Mouse (Mus musculus) adrenal gland, postnatal 36 days (tissue): ENCODE measurements around the gene Hnrnpa3. TPM values are rescaled to one million over a fixed set of nuclear protein-coding genes. Genes with fewer than 3 reads are reported as not detected.
A peak's percentile ranks its signal among the peaks of the same experiment; 100 is the strongest.
"Not testable (repeated sequence)": the region's sequence is repeated elsewhere in the genome, so short reads cannot be mapped to it uniquely, and the experiment has no call there.

ENCODE experiments used
- DNase-seq, 2 experiments: peaks; one replicate each; pipeline ENCODE4 v3.0.0; 2021; ENCODE audit warnings: mixed read lengths in 1 of 2
- total RNA-seq, 2 experiments: library from RNA; stranded (reverse); gene quantifications; 2 replicates each; pipeline ENCODE4 v1.2.3; 2021

Gene Hnrnpa3
- total RNA-seq, 2 experiments from 2014 or later = 389 to 435 TPM

DNA sequence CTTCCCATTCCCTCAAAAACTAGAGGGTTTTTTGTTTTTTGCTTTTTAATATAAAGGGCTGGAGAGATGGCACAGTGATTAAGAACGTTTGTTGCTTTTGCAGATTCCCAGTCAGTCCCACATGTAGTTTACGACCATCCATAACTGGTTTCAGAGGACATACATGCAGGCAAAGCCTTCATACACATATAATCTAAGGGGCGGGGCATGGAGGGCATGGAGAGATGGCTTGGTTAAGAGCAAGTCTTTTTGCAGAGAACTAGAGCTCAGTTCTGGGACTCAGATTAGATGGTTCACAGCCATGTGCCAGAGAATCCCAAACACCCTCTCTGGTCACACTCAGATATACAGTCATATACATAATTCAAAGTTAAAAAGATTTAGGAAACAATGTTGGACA is 13.5 kb downstream of the Hnrnpa3 start:
- DNase-seq = no peak

GRCm38 (mm10) chr2:75676567-75676966 is 17.5 kb downstream of the Hnrnpa3 start:
- no peak for DNase-seq

GRCm38 (mm10) chr2:75679947-75680346 is 20.9 kb downstream of the Hnrnpa3 start:
- DNase-seq = peak in 1 of 2 experiments; percentile 45

DNA sequence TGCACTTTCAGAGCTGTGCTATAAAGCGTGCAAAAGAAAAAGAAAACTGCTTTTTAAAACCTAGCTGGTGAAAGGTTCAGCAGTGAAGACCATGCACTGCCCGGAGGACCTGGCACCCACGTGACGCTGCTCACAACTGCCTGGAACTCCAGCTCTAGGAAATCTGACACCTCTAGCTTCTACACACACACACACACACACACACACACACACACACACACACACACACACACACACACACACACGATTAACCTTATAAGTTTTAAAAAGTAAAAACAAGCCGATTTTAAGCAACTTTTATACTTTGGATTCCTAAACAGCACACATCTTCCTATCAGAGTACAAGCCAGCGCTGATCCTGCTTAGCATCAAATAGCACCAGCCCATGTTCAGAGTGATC is 22.4 kb downstream of the Hnrnpa3 start:
- no peak for DNase-seq

- peak; percentile 53 to 55 for DNase-seq
Observed at GRCm38 (mm10) chr2:75682978-75683709, 24.1 kb downstream of the Hnrnpa3 start.

GRCm38 (mm10) chr2:75684526-75684925 is 25.5 kb downstream of the Hnrnpa3 start:
- DNase-seq = no peak

DNA sequence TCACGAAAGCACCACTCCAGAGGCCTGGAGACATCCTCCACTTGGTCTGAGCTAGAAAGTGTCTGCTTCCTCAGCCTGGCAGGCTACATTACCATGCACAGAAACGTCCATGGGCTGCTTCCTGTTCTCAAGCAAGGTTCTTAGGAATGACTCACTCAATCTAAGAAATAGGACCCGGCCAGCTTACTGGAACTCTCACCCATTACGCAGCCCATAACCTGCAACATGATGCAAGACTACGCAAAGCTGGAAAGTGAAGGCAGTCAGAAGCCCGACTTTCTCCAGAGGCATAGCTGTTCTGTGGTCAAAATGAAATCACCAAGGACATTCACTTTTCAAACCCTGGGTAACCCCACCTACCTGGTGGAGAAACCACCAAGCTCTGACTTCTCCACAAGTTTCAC is 26.4 kb downstream of the Hnrnpa3 start:
- peak; percentile 43 to 57 for DNase-seq

- DNase-seq = no peak
Observed at GRCm38 (mm10) chr2:75687040-75687749, 28.1 kb downstream of the Hnrnpa3 start.

DNA sequence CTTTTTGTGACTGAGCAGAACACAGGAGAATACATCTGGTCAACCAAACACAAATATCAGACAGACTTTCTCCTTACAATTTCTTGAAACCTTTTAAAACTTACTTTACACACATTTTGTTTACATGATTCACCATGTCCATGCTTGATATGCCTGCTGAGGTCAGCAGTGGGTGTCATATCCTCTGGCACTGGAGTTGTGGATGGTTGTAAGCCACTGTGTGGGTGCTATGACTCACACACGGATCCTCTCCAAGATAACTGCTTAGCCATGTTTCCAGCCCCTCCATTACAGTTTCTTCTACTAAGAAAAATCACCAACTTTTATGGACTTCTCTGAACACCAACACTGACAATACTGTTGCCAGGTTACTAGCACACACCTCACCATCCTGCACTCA is 29.8 kb downstream of the Hnrnpa3 start:
- DNase-seq = no peak

- DNase-seq = no peak
Observed at GRCm38 (mm10) chr2:75689482-75690158, 30.6 kb downstream of the Hnrnpa3 start.

DNA sequence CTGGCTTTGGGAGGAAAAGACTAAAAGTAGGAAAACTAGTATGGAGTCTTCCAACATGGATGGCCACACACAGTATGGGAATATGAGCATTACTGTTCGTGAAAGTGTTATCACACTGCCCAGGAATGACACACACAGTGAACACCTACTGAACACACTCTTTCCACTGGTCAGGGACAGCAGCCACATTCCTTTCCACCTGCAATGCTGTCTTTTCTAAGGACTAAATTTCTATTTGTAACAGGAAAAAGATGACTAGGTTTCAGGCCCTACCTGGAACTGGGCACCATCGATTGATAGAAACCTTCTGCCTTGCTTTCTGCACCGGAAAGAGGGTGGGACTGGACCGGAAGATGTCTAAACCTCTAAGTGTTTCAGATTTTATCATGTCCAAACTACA is 31.6 kb downstream of the Hnrnpa3 start:
- DNase-seq = no peak

DNA sequence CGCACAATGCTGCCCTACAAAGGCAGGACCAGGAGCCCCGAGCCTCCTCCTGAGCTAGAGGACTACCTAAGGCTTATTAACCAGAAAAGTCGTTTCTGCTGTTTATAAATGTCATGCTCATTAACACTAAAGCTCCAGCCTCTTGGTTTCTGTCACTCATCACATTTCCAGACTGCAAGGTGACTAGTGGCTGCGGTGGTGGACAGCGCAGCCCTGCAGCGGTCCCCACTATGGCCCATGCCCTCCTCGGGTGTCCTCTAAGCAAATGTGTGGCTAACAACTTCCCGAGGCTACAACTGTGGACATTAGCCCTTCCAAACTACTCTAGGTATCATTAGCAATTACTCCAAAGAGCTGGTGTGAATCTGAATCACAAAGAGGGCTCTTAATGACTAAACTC is 32.3 kb downstream of the Hnrnpa3 start:
- DNase-seq = no peak

GRCm38 (mm10) chr2:75692369-75692768 is 33.3 kb downstream of the Hnrnpa3 start:
- DNase-seq = no peak

GRCm38 (mm10) chr2:75694926-75695325 is 35.9 kb downstream of the Hnrnpa3 start:
- not testable (repeated sequence) for DNase-seq

DNA sequence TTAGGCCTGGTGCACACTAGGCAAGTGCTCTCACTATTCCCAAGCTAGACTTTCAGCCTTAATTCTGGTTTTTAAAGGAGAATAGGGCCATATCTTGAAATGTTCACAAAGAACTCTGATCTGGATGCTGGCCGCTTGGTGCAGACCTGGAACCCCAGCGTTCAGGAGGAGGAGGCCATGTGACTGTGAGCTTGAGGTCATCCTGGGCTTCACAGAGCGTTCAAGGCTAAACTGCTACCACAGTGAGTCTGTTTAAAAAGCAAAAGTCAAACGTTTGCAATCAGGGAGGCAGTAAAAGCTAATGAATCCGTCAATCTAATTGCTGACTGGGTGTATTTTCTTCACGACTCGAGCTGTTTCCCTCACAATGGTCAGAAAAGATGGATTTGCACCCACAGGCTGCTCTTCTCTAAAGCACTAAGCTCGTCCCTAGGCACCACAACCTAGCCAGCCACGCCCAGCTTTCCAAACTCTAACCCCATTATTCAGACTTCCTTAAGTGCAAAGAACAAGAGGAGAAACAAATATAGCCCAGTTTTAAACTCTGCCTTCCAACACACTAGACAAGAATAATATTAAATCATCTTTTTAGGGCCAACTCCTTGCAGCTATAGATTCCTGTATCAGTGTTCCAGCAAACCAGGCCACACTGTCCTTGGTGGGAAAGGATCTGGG is 36.8 kb downstream of the Hnrnpa3 start:
- DNase-seq = peak in 1 of 2 experiments; percentile 65

- peak; percentile 42 to 58 for DNase-seq
Observed at GRCm38 (mm10) chr2:75696371-75696770, 37.3 kb downstream of the Hnrnpa3 start.

DNA sequence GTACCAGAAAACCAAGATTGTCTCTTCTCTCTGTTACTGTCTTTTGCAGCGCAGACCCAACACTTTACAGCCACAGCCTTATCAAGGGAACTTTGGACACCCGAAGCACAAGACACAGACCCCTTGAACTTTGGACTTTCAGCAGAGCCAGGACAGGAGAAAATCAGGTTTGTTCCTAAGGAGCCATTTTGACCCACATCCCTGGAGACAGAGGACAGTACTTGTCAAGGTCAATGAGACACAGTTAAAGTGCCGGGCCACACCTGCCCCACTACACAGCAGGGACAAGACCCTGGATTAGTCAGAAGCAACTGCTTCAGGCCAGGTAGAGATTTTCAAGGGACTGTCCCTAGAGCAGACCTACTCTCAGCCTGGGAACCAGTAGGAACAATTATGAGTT is 38.2 kb downstream of the Hnrnpa3 start:
- no peak for DNase-seq

- DNase-seq = no peak
Observed at GRCm38 (mm10) chr2:75698007-75698406, 38.9 kb downstream of the Hnrnpa3 start.

DNA sequence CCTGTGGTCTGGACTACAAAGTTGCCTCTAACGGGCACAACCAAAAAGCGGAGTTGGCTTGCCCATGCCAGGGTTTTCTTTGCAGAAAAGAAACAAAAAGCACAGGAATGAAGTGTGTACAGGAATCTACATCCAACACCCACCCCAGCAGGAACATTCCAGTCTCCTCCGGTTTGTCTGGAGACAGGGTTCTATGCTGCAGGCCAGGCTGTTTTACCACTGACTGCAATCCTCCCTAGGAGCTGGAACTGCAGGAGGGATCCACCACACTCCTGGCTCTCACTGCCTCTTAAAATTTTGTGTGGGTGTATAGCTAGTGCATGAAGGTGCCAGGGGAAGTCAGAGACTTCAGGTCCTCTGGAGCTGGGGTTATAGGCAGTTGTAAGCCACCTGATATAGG is 39.8 kb downstream of the Hnrnpa3 start:
- no peak for DNase-seq

- DNase-seq = no peak
Observed at GRCm38 (mm10) chr2:75700543-75700942, 41.5 kb downstream of the Hnrnpa3 start.

GRCm38 (mm10) chr2:75701207-75701606 is 42.1 kb downstream of the Hnrnpa3 start:
- no peak for DNase-seq

GRCm38 (mm10) chr2:75701822-75702587 is 42.9 kb downstream of the Hnrnpa3 start:
- DNase-seq = no peak
